Mouse (Mus musculus) urinary bladder, adult 2 months (tissue): Measurements from ENCODE around the gene Cir1. TPM values are rescaled to one million over a fixed set of nuclear protein-coding genes. Genes with fewer than 3 reads are reported as not detected.

Source experiments
- DNase-seq: peaks from one replicate; pipeline ENCODE4 v3.0.0; 2022; ENCODE audit warnings: low spot score
- polyA plus RNA-seq: library from polyadenylated mRNA; depleted of rRNA; stranded (reverse); fragments of >200 nt; gene quantifications from 2 replicates; pipeline ENCODE4 v1.2.3, GENCODE M21; 2012

Gene Cir1
- polyA plus RNA-seq, 1 experiment = 21.7 TPM

DNA sequence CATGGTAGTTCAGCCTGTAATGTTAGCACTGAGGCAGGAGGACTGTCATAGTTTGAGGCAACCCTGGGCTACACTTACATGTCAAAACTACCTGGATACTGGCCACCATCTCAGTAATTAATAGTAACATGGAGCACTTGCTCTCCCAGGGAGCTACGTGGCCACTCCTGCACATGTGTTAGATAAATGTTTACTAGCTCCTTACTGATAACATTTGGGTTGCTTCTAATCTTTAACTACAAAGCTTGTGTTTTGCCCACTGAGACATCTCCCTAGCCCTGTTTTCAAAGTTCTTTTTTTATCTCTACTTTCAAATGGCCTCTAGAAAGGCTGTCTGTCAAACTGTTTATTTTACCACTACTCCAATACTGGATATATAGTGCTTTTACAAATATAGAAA, 10.5 kb downstream of the Cir1 start:
- DNase-seq = no peak

DNA sequence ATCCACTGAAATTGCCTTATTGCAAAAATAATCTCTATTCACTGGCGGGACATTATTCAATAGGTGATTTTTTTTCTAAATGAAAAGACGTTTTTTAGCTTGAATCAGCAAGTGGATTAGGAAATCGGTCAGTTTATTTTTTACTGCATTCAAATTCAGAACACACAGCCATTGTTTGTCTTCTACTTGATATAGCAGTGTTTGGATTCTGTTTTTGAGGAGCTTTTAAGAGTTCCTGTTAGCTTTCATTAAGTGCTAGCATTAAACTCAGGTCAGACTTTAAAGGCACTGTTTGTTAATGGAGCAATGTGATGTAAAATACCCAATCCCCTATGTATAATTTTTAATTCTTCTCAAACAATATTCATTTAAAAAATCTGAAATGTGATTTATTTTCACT, 13.7 kb downstream of the Cir1 start:
- DNase-seq = no peak

DNA sequence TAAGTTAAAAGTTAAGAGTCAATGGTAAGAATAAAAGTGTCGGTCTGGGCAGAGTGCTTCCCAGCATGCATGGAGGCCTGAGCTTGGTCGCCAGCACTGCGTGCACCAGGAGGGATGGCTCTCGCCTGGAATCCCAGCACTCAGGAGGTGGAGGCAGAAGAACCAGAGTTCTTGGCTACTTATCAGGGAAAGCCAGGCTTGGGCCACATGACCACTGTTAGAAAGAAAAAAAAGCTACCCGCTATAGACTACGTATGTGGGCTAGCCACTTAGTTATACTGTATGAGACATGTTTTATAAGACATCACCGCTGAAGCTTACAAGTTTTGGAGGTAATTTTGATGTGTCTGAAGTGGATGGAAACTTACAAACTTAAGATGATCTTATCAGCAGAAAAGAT, 14.3 kb downstream of the Cir1 start:
- no peak for DNase-seq

DNA sequence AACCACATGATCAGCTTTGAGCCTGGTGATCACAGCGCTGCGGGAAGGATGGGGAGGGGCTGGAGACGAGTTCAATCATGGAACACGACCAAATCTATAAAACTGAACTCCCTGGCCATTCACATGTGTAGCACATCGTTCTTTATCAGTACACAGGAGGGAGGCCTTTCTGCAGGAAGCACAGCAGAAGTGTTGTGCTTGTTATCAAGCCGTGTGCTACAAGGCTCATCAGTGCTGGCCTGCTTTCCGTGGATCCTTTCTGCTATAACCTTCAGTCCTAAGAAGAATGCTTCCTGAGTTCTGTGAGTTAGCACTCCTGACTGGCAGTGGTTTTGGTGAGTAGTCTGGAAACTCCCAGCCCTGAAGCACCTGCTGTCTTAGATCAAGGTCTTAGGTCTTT, 17.5 kb downstream of the Cir1 start:
- DNase-seq = no peak

DNA sequence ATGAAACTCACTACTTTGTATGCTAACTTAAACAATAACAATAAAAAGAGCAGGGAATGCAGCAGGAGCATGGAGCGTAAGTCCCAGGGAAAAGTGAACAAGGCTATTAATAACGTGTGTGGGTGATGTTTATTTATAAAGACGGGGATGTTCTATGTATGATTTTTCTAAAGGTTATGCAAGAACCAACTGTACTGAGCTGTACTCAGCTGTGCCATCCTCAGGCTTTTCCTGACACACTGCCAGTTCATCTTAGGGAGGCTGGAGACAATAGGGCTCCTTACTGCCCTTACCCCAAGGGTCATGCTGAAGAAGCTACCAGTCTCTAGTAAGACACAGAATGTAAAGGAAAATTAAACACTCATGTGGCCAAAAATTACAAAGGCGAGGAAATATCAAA, 21.4 kb downstream of the Cir1 start:
- no peak for DNase-seq

DNA sequence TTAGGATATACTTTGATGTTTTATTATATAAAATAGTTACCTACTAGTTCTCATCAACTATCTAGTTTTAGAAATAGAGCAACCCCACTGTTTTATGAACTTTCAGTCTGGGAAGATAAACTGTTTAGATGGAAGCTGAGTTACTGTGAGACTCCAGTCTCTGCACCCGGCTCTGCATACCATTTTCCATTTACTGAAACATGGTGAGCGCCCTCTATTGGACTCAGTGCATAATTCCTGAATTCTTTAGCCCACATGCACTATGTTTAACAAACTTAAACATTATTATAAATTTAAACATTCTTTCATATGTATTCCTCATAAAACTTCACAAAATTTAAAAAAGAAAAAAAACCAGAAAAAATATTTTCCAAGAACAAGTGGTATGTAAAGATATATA, 26.9 kb downstream of the Cir1 start:
- DNase-seq = no peak

DNA sequence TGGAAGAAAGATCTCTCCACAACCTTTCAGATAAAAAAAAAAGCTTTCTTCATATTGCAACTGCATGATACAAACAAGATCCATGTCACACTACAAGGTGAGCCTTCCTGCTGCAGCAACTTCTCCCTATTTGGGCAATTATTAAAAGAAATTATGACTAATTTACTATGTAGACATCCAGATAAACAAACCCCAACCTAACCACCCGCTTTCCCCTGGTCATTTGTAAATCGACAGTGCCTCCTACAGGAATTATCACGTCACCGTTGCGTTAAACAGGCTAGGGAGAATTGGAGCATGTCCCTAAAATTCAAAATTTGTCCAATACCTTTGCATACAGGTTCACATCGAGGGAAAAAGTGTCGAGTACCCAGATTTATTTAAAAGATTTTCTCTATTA, 30.8 kb downstream of the Cir1 start:
- DNase-seq = no peak

DNA sequence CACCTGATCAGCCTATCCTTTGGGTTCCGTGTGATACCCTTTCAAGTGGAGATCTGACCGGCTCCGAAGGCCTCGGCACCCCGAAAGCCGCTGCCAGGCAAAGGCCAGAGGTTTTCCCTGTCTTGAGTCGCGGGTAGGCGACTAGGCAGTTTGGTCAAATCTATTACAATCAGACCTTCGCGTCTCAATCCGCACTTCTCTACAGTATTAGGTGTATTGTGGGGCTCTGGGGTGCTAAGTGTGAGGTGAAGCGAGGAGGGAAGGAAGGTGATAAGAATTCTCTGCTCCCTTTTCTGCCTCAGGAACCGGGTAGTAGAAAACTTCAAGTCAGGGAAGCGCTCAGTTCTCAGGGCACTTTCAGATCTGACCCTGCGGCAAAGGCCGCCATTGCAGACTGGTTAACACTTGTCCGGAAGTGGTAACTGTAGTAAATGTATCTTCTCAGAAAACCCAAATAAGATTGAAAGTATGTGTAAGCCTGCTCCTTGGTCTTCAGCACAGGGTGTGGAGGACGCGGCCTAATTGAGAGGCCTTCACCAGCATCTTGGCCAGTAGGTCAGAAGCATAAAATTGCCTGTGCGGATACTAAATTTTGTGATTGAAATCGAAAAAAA, 31.3 kb downstream of the Cir1 start:
- no peak for DNase-seq

DNA sequence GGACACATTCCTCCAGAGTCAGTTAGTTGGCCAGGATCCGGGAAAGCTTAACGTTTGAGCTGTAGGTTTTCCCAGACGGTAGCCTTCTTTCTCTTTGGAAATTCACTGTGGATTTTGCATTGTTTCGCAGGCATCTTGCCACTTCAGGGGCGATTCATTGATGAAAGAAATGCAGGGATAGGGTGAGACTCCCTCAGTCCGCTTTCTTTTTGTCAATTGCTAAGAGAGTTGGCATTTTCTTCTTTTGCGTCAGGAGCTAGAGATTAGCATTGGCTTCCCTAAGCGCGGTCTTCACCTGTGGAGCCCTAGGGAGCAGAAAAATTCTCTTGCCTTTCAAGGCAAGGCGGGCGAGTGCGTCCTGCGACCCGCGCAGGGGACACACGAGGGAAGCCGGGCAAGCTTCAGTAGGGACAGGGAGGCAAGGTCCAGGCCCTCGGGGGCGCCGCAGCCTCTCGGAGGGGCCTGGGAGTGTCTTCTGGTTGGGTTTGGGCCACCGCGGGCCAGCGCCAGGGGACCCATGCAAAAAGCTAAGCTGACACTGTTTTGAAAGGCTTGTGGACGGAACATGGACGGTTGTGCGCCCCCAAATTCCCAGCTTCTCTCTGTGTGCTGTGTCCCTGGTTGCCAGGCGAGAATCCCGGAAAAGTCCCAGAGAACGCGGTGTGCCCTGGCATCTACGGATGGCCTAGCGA, 32.0 kb downstream of the Cir1 start:
- no peak for DNase-seq

DNA sequence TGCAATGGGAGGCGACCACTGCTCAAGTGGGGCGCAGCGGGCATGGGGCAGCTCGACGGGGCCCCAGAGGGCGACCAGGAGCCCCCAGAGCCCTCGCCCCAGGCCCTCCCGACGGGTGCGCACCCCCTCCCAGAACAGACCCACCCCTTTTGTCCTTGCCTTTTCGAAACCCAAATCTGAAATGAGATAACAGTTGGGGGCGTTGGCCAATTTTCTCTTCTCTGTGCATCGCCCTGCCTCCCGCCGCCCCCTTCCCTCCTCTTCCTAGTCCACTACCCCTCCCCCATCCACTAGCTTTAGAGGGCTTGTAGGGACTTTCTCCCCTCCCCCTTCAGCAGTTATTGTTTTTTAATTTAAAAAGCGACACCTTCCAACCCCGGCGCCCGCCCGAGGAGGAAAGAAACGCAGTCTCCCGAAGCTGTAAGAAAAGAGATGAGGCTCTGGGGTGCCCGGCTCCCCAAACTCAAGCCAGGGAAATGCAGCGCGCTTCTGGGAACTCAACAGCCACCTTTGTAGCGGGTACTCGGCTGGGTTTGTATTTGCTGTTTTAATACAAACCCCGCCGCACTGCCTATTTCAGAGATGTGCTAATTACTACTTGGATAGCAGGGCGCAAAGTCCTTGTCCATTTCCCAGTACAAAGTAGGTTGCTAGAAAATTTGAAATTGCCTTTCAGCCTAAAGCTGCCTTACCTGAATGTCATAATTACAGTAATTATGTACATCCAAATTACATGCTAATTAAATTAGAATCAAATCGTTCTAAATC, 33.0 kb downstream of the Cir1 start:
- no peak for DNase-seq

DNA sequence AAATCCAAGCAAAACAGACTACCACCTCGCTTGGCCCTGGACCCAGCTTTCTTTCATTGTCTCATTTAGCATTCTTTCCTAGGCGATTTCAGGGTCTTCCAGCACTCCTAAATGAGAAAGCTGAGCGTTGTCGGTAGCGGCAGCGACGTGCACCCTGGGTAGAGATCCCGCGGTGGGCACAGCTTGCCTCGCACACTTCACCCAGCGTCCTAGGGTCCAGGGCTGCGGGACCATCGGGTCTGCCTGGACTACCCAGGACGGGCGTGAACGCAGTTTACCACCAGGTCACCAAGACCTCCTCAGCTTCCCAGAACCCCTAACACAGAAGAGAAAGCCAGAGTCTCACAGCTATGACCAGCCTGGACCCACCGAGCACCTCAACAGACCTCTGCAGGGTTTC, 33.6 kb downstream of the Cir1 start:
- DNase-seq = no peak

DNA sequence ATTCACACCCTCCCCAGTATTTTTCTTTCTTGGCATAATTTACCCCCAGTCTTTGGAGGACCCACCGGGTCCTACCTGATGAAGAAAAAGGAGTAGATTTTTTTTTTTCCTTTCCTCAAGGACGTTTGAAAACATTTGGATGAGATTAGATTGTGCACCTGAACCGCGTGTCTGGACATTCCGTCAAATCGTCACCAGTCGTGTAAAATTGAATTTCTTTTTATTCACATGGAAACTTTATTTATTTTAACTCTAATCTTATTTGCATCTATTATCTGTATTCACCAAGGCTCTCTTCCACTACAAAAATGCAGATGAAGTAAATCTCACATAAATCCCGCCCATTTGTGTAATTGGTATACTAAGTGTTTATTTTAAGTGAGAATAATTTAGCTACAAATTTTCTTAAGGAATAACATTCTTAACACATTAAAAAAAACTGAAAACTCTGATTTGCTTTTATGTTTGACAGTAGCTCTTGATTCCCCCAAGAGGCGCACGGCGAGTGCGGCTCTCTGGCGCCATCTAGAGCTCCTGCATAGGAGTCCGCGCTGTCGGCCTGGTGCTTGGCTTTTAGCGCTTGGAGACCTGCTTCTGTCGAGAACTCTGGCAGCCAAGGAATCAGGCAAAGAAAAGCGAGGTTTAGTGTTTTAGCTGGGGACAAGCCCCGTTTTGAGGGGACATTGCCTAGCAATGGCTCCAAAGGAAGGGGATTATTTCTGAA, 34.2 kb downstream of the Cir1 start:
- peak; percentile 66 for DNase-seq

DNA sequence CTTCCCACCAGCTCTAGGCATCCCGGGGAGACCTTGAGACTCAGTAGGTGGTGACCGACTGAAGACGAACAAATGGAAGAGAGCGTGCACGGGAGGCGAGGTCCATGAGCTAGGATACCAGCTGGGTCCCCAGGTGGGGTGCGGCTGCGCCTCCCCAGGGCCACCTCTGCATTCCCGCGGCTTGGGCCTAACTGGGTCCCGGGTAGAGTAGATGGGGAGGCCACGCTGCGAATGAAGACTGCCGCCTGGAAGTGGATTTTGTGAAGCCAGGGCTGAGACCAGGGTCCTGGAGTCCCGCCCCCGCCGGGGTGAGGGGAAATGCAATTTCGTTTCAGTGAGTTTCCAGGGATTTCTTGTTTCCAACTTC, 34.8 kb downstream of the Cir1 start:
- no peak for DNase-seq

DNA sequence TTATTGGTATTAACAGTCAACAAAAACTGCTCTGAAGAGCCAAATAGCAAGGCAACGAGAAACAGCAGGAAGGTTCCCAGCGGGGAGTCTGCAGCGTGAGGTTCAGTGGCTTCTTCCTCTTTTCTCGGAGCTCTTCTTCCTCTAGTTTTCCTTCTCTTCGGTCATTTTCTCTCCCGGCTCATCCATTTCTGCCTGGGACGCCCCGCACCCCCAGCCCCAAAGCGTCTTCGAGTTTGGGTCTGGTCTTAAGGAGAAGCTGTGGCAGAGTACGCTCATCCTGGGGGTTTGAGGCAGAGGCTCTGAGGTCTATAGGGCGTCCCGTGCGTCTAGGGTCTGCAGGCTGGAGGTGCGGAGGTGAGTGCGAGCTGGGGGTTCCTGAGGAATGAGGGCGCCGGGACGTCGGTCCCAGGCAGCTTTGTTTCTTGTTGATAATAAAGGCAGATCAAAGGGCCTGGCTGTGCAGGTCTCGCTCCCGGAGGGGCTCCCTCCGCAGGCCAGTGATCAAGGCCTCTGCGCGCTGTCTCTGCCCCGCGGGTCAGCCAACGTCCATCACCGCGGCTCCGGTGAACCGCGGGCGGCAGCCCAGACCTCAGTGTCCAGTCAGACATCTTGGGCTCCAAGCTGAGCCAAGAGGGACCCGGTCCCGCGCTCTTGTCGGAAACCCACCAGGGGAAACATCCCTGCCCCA, 35.3 kb downstream of the Cir1 start:
- no peak for DNase-seq

DNA sequence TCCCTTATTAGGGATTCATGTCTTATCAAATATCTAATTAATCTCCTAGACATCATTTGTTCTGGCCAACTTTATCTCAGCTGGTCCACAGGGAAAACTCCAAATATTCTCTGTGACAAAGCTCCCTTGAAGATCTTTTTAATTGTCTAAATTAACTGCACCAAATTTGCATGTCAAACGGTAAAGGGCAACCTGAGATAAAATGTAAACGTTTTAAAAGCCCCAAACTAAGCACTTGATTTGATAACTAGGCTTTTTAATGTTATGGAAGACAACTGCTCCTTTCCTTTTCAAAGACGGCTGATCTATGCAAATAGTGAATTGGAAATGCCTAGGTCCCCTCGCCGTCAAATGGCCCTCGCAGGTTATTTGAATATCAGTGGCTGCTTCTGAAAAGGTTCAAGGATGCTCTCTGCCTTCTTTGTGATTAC, 36.3 kb downstream of the Cir1 start:
- DNase-seq = no peak

DNA sequence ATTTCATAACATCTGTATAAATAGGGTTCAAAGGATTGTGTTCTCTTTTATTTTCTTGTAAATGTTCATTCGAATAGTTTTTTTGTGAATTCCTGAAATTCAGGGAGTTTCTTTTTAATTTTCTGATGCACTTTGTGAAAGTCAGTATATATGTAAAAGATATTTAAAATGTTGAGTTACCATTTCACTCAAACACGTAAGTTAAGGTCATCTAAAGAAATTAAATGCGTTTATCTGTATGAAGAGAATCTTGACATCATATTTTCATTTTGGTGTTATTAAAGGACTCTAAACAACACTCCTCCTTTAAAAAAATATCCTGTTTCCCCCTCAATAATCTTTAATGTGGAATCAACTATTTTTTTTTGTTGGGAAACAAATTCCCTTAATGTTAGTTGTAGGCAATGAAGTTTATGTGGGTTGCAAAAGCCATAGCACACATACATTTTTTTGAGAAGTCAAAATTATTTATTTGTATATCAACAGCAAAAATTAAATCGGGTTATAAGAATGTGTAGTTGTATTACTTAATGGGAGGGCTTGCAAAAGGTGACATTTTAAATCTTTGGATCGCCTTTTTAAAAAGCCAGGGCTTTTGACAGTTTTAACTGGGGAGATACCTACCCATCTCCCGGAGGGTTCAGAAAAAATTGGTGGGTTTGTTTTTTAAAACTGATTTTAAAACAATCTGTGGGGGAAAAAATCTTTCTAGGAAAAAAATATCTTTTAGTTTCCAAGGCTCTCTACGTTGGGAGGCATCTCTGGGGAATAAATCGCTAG, 37.0 kb downstream of the Cir1 start:
- no peak for DNase-seq

DNA sequence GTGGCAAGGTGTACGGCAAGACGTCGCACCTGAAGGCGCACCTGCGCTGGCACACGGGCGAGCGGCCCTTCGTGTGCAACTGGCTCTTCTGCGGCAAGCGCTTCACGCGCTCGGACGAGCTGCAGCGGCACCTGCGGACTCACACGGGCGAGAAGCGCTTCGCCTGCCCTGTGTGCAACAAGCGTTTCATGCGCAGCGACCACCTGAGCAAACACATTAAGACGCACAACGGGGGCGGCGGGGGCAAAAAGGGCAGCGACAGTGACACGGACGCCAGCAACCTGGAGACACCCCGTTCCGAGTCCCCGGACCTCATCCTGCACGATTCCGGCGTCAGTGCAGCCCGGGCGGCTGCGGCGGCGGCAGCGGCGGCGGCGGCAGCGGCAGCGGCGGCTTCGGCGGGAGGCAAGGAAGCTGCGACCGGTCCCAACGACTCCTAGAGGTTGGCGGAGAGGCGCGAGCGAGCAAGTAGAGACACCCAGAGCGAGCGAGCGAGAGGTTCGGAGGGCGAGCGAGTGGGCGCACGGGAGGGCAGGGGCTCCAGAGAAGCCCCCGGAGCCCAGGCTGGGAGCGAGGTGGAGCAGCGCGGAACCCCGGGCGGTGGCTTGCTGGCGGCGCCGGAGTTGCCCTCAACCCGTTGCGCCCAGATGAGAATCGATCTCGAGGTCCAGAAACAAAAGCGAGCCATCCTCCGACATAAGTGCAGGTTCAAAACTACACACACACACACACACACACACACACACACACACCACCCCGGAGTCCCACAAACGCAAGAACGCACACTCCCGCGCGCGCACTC, 38.2 kb downstream of the Cir1 start:
- DNase-seq = no peak

DNA sequence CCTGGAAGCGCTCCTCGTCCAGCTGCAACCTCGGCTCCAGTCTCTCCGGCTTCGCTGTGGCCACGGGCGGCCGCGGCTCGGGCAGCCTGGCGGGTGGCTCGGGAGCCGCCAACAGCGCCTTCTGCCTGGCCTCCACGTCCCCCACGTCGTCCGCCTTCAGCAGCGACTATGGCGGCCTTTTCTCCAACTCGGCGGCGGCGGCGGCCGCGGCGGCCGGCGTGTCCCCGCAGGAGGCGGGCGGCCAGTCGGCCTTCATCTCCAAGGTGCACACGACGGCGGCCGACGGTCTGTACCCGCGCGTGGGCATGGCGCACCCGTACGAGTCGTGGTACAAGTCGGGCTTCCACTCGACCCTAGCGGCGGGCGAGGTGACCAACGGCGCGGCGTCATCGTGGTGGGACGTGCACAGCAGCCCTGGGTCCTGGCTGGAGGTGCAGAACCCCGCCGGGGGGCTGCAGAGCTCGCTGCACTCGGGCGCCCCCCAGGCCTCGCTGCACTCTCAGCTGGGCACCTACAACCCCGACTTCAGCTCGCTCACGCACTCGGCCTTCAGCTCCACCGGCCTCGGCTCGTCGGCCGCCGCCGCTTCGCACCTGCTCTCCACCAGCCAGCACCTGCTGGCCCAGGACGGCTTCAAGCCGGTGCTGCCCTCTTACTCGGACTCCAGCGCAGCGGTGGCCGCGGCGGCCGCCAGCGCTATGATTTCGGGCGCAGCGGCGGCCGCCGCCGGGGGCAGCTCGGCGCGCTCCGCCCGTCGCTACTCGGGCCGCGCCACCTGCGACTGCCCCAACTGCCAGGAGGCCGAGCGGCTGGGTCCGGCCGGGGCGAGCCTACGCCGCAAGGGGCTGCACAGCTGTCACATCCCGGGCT, 39.0 kb downstream of the Cir1 start:
- DNase-seq = no peak
